Mouse (Mus musculus) adrenal gland, adult (tissue): ENCODE measurements at regions not wholly inside any gene's neighbourhood (a gene's known extent, or its start where the extent isn't known, plus 50 kb on each side); places are given as distances from the start of the nearest gene placed in this dataset.

ENCODE experiments used
- DNase-seq, 2 experiments: peaks; one replicate each; pipeline ENCODE4 v3.0.0; 2022 to 2023; ENCODE audit warnings: low spot score in 1 of 2; ENCODE audit not compliant: inconsistent age in 2 of 2

GRCm38 (mm10) chr8:6010712-6011111 lies 905.6 kb upstream of the Slc10a2 start:
- no peak for DNase-seq

- no peak for DNase-seq
These were observed 897.5 kb upstream of the Slc10a2 start for GRCm38 (mm10) chr8:6002612-6003011.

- DNase-seq = peak in 1 of 2 experiments; percentile 23
These were observed 889.7 kb upstream of the Slc10a2 start for GRCm38 (mm10) chr8:5994846-5995245.

- no peak for DNase-seq
These were observed 860.4 kb upstream of the Slc10a2 start for GRCm38 (mm10) chr8:5965403-5966015.

GRCm38 (mm10) chr8:5964299-5964698 lies 859.1 kb upstream of the Slc10a2 start:
- DNase-seq = no peak

GRCm38 (mm10) chr8:5938057-5938456 lies 832.9 kb upstream of the Slc10a2 start:
- DNase-seq = no peak

GRCm38 (mm10) chr8:5918136-5918535 lies 813.0 kb upstream of the Slc10a2 start:
- DNase-seq = no peak
